Mouse (Mus musculus) liver, embryonic 14.5 days (tissue): Measurements from ENCODE around the gene Rcbtb2. TPM values are rescaled to one million over a fixed set of nuclear protein-coding genes. Genes with fewer than 3 reads are reported as not detected.

Experiments used
- ATAC-seq: fragments of 200-750 bp; cut with Nextera tagmentation; 2 replicates; pipeline ENCODE4 v1.8.0; 2017; ENCODE audit warnings: moderate number of reproducible peaks, mild to moderate bottlenecking, moderate library complexity; ENCODE audit not compliant: insufficient read depth
- DNase-seq, 3 experiments: peaks; one replicate each; pipeline ENCODE4 v3.0.0-alpha.2; 2012 to 2013; ENCODE audit warnings: low read depth in 3 of 3, low spot score in 3 of 3
- H3K27ac ChIP-seq: fragments of 300-500 bp; sonication (generic); 2 replicates; pipeline ENCODE4 v1.5.1; 2014; ENCODE audit warnings: moderate library complexity, mild to moderate bottlenecking, control low read depth, inconsistent platforms
- H3K27me3 ChIP-seq: fragments of 300-500 bp; sonication (generic); 2 replicates; pipeline ENCODE4 v1.6.1; 2014; ENCODE audit warnings: mild to moderate bottlenecking, low read length, moderate library complexity; ENCODE audit not compliant: control insufficient read depth, insufficient read depth
- H3K36me3 ChIP-seq: fragments of 300-500 bp; sonication (generic); replicated peaks from 2 replicates; pipeline ENCODE4 v1.6.1; 2014; ENCODE audit warnings: low read depth; ENCODE audit not compliant: control insufficient read depth, insufficient read depth
- H3K4me1 ChIP-seq, 2 experiments: fragments of 200-500 bp in 1 of 2; fragments of 300-500 bp in 1 of 2; sonication (generic) in 1 of 2; replicated peaks; 2 replicates each; pipeline ENCODE4 v1.6.1; 2012 to 2014; ENCODE audit warnings: antibody characterized with exemption in 1 of 2, inconsistent platforms in 1 of 2, low read length in 1 of 2; ENCODE audit not compliant: control insufficient read depth in 2 of 2, insufficient read depth in 2 of 2
- H3K4me2 ChIP-seq: fragments of 300-500 bp; sonication (generic); 2 replicates; pipeline ENCODE4 v1.6.1; 2014; ENCODE audit warnings: low read depth, mild to moderate bottlenecking, control low read depth, moderate library complexity
- H3K4me3 ChIP-seq, 2 experiments: fragments of 200-500 bp in 1 of 2; fragments of 300-500 bp in 1 of 2; sonication (generic) in 1 of 2; 2 replicates each; pipeline ENCODE4 v1.5.1; 2012 to 2014; ENCODE audit warnings: low read depth in 2 of 2, low read length in 2 of 2, mild to moderate bottlenecking in 2 of 2, control low read depth in 1 of 2, inconsistent platforms in 1 of 2, moderate library complexity in 1 of 2; ENCODE audit not compliant: insufficient read depth in 1 of 2
- H3K9ac ChIP-seq: fragments of 300-500 bp; sonication (generic); replicated peaks from 2 replicates; pipeline ENCODE4 v1.6.1; 2014; ENCODE audit warnings: mild to moderate bottlenecking, control low read depth, moderate library complexity
- H3K9me3 ChIP-seq: fragments of 300-500 bp; sonication (generic); 2 replicates; pipeline ENCODE4 v1.6.1; 2016; ENCODE audit warnings: low read length, mixed read lengths; ENCODE audit not compliant: control insufficient read depth
- CTCF ChIP-seq: IDR thresholded peaks from 2 replicates; pipeline ENCODE4 v1.5.1; 2016; ENCODE audit warnings: antibody characterized with exemption, low read depth, control low read depth
- EP300 ChIP-seq: IDR thresholded peaks from 2 replicates; pipeline ENCODE4 v1.6.1; 2016; ENCODE audit warnings: antibody characterized with exemption, low read depth
- WGBS: fragments of 180-500 bp; shearing (Covaris S2); extraction: QIAGEN DNeasy Blood & Tissue Kit; methylation state at CpG from one replicate; pipeline ENCODE4 v1.1.7; 2014; ENCODE audit not compliant: insufficient replicate concordance; 5-methylcytosine and 5-hydroxymethylcytosine counted together
- polyA plus RNA-seq, 2 experiments: library from polyadenylated mRNA; depleted of rRNA in 1 of 2; stranded (reverse) in 1 of 2; unstranded in 1 of 2; fragments of >200 nt; fragmentation: Nextera tagmentation in 1 of 2; extraction: Ambion mirVana in 1 of 2; gene quantifications; 2 replicates each; pipeline versions ENCODE4 v1.2.1 to v1.2.3; 2012 to 2014

Gene Rcbtb2
- polyA plus RNA-seq, 2 experiments = 7.9 to 20.3 TPM

- no peak for ATAC-seq
- no peak overlapping the region for H3K4me2 ChIP-seq
- no peak overlapping the region for H3K9ac ChIP-seq
- H3K36me3 ChIP-seq = no peaks in the 10 kb centered on the region
- peaks cover 0 to 27% of the 10 kb centered on the region in 2 experiments; a peak in 2 of 4 replicates for H3K4me1 ChIP-seq
- no peaks in the 10 kb centered on the region for H3K9me3 ChIP-seq
- H3K27me3 ChIP-seq = no peaks in the 10 kb centered on the region
- no peak overlapping the region for H3K4me3 ChIP-seq
- H3K27ac ChIP-seq = no peak overlapping the region
- TF ChIP-seq EP300 = no peak
- no peak for TF ChIP-seq CTCF
- 39% methylated on average over 5 of the region's 5 CpGs for WGBS
- DNase-seq = no peak
Observed at GRCm38 (mm10) chr14:73176266-73176665, 53.4 kb downstream of the Rcbtb2 start.

GRCm38 (mm10) chr14:73177961-73178360 lies 55.1 kb downstream of the Rcbtb2 start:
- Histone ChIP-seq H3K4me3 (no peak overlapping the region), H3K4me2 (no peak overlapping the region), H3K9me3 (no peaks in the 10 kb centered on the region), H3K9ac (no peak overlapping the region), H3K36me3 (no peaks in the 10 kb centered on the region), H3K27ac (no peak overlapping the region), H3K4me1 (peaks cover 0 to 27% of the 10 kb centered on the region in 2 experiments; a peak in 2 of 4 replicates), H3K27me3 (no peaks in the 10 kb centered on the region)
- DNase-seq (no peak), ATAC-seq (no peak)
- 54% methylated on average over 11 of the region's 11 CpGs for WGBS
- no peak for TF ChIP-seq CTCF
- no peak for TF ChIP-seq EP300

- no peaks in the 10 kb centered on the region for H3K36me3 ChIP-seq
- peaks cover 0 to 27% of the 10 kb centered on the region in 2 experiments; a peak in 2 of 4 replicates for H3K4me1 ChIP-seq
- no peak overlapping the region for H3K9ac ChIP-seq
- WGBS = 36% methylated on average over 4 of the region's 4 CpGs
- H3K27ac ChIP-seq = no peak overlapping the region
- no peak overlapping the region for H3K4me2 ChIP-seq
- no peak for DNase-seq
- H3K27me3 ChIP-seq = no peaks in the 10 kb centered on the region
- ATAC-seq = peak; percentile 62
- no peaks in the 10 kb centered on the region for H3K9me3 ChIP-seq
- H3K4me3 ChIP-seq = no peak overlapping the region
- no peak for TF ChIP-seq EP300
- no peak for TF ChIP-seq CTCF
Observed at GRCm38 (mm10) chr14:73179221-73179681, 56.4 kb downstream of the Rcbtb2 start.

GRCm38 (mm10) chr14:73180671-73181070 lies 57.8 kb downstream of the Rcbtb2 start:
- Histone ChIP-seq H3K36me3 (no peaks in the 10 kb centered on the region), H3K27me3 (no peaks in the 10 kb centered on the region), H3K27ac (no peak overlapping the region)

GRCm38 (mm10) chr14:73181144-73181543 lies 58.3 kb downstream of the Rcbtb2 start:
- H3K9ac ChIP-seq = no peak overlapping the region
- 70% methylated on average over 2 of the region's 2 CpGs for WGBS
- ATAC-seq = no peak
- H3K4me3 ChIP-seq = no peak overlapping the region
- no peak overlapping the region for H3K4me2 ChIP-seq
- H3K27me3 ChIP-seq = no peaks in the 10 kb centered on the region
- DNase-seq = no peak
- TF ChIP-seq CTCF = no peak
- TF ChIP-seq EP300 = no peak
- peaks cover 0 to 16% of the 10 kb centered on the region in 2 experiments; a peak in 2 of 4 replicates for H3K4me1 ChIP-seq
- no peak overlapping the region for H3K27ac ChIP-seq
- no peaks in the 10 kb centered on the region for H3K36me3 ChIP-seq
- H3K9me3 ChIP-seq = no peaks in the 10 kb centered on the region

More at GRCm38 (mm10) chr14:73180671-73181070, 57.8 kb downstream of the Rcbtb2 start:
- DNase-seq = no peak
- H3K9me3 ChIP-seq = no peaks in the 10 kb centered on the region
- H3K4me3 ChIP-seq = no peak overlapping the region
- 71% methylated on average over 3 of the region's 3 CpGs for WGBS
- H3K4me1 ChIP-seq = peaks cover 0 to 20% of the 10 kb centered on the region in 2 experiments; a peak in 2 of 4 replicates
- ATAC-seq = no peak
- TF ChIP-seq CTCF (no peak), EP300 (no peak)
- no peak overlapping the region for H3K4me2 ChIP-seq
- H3K9ac ChIP-seq = no peak overlapping the region
